Mouse (Mus musculus) lung, postnatal 10 days (tissue): ENCODE results near the gene Serinc1.
A peak's percentile ranks its signal among the peaks of the same experiment; 100 is the strongest.
"Not testable (repeated sequence)": the region's sequence is repeated elsewhere in the genome, so short reads cannot be mapped to it uniquely, and the experiment has no call there.

Experiments
- DNase-seq: peaks from one replicate; pipeline ENCODE4 v3.0.0; 2021

Gene Serinc1

DNA sequence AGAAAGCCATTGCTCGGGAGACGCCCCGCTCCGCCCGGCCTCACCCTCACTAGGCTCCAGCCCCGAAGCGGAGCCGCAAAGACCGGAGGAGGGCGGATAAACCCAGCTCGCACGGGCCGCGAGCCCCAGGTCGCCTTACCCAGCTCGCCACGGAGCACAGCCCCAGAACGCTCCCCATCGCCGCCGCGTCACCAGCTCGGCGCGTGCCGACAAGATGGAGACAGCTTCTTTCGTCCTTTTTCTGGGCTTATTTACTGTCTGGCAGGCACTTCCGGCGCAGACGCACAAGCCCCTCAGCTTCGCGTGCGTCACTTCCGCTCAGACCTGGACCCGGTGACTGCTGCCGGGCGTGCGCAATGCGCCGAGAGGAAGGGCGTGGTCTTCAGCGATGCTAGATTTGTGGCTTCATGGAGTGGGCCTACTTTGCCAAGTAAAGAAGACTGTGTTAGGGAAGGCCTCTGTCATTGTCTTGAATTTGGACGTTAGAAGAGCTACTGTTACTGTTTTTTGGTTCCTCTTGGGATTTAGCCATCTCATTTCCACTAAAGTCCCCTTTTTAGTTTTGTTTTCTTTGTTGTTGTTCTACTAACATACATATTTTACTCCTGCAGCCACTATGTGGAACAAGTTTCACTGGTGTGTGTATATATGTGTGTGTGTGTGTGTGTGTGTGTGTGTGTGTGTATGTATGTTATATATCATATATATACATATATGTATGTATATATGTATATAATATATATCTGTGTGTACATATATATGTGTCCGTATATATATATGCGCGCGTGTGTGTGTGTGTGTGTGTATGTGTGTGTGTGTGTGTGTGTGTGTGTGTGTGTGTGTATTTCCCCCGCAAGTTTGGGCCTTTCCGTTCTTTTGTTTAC, at the start of gene Serinc1:
Gene Serinc1, minus strand, starts transcription at position 313 of the 884 bp plus-strand sequence.
- peak; percentile 97 for DNase-seq

GRCm38 (mm10) chr10:57576721-57577120, 44.4 kb upstream of the Serinc1 start:
- DNase-seq, result no peak

DNA sequence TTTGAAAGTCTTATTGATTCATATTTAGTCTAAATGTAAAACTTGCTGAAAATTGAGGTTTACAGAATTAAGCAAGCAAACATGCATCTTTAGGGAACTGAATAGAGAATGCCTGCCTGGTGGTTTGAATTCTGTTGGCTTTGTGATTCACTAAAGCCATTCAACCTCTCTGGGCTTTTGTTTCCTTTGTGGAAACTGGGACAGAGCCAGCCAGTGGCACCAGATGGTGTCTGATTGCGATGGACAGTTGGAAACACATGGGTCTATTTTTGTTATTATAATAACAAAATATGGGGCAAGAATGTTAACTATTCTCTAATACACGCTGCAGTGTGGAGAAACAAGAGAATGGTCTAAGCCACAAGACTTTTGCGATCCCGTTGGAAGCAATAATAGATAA, 39.8 kb upstream of the Serinc1 start:
- DNase-seq, result peak; percentile 8

- peak; percentile 70 for DNase-seq
Measured at GRCm38 (mm10) chr10:57571211-57571730, 38.9 kb upstream of the Serinc1 start.

DNA sequence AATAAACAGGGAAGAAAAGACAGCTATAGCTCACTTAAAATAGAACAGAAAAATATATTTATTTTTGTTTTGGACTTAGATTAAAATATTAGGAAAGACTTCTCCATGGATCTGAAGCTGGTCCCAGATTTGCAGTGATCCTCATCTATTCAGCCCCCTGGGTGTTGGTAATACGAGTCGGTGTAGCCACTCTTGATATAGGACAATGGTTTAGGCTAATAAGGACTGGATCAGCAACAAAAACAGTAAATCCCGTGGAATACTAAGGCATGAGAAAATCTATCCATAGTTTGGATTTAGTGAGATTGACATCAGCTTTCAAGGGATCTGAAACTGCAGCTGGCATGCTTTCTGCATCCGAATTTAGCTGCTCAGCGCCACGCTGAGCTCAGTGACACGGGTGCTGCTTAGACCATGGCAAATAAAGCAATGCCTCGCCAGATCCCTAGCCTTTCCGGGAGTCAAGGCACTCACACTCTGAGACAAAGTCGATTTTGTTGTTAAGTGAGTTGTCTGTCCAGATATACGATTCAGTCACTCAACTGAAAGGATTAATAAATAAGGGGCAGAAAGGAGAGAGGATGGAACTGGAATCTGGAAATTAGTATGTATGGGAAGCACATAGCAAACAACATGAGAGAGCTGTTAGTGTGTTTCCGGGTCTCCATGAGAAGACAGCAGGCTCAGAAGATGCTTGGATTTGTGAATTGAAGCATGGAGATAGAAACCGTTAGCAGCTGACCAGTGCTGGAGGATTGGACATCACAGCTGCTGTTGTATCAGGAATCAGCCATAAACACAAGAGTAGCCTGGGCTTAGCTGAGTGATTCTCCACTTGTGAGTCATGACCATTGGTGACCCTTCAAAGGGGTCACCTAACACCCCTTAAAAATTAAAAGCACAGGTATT, 36.9 kb upstream of the Serinc1 start:
- DNase-seq, result no peak

DNA sequence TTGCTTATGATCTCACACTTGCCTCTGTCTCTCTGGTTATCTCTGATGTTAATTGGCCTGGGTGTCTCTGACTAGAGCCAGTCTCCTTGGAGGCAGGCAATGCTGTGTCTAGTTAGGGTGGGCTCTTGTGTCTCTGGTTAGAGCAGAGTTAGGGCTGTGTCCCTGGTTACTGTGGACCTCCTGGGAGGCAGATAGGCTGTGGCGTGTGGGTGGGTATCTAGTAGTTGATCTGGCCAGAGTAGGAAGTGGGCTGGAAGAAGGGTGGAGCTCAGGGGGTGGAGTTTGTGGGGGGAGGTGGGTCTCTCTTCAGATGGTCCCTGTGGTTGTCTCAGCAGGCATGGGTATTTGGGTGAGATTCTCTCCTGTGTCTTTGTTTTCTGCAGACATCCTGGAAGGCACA, 33.9 kb upstream of the Serinc1 start:
- DNase-seq, result no peak

DNA sequence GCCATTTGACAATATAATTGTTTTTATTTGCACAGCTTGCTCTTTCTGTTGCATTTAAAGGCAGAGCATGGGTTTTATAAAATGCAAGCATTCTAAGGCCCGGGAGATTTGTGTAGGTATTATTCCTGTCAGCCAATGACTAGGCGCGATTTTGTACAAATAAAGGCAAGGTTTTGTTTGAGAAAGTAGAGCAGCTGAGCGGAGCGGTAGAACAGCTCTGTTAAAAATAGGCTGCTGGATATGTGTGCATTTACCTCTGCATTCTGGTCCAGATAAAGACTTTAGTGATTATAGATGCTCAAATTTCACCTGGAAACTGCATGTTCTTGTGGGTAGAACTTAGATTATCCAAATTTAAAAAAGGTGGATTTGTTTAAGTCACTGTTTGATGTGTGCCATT, 25.3 kb upstream of the Serinc1 start:
- DNase-seq, result no peak

GRCm38 (mm10) chr10:57553719-57554118, 21.4 kb upstream of the Serinc1 start:
- no peak for DNase-seq

GRCm38 (mm10) chr10:57549631-57550030, 17.3 kb upstream of the Serinc1 start:
- DNase-seq, result no peak

GRCm38 (mm10) chr10:57543890-57544289, 11.6 kb upstream of the Serinc1 start:
- DNase-seq, result not testable (repeated sequence)

GRCm38 (mm10) chr10:57531616-57532217, 613 bp downstream of the Serinc1 start:
- no peak for DNase-seq

DNA sequence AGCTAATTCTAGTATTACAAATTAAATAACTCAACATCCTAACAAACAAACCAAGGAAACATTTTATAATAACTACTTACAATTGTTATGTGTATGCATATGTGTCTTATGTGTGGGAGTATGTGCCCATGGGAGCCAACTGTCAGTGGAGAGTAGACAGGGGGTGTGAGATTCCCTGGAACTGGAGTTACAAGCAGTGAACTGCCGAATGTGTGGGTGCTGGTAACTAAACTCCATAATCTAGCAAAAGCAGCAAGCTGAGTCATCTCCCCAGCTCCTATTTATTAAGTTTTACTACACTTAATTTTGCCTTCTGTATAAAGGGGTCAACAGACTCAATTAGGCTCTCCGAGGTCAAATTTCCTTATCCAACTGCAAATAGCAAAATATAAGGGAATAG, 1.3 kb downstream of the Serinc1 start:
- no peak for DNase-seq

GRCm38 (mm10) chr10:57526469-57526868, 5.9 kb downstream of the Serinc1 start:
- DNase-seq, result no peak

DNA sequence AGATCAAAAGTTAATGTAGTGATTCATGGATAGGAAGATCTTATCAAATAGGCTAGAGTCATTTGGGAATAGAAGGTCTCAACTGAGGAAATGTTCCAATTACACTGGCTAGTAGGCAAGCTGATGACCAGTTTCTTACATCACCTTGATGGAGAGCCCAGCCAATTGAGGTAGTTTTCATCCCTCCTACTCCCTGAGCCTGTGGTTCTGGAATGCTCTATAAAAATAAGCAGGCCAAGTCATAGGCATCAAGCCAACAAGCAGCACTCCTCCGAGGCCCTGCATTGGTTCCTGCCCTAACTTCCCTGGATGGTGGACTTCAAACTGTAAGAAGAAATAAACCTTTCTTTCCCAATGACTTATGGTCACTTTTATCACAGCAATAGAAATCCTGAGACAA, 17.1 kb downstream of the Serinc1 start:
- no peak for DNase-seq

DNA sequence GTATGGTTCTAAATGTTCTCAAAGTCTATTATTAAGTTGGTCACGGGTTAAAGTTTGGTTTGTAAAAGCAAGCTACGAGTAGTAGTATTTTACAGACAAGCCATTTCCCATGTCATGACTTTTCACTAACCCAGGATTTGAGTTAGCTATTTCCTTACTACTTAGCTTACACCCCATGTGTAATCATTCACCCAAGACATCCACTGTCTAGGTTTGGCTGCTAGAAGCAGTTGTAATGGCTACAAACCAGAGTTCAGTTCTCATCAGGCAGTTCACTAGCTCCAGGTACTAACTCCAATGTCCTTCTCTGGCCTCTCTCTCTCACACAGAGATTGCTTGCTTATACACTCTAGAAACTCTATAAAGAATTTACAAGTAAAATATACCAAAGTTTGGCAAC, 17.7 kb downstream of the Serinc1 start:
- no peak for DNase-seq

GRCm38 (mm10) chr10:57499414-57500156, 32.7 kb downstream of the Serinc1 start:
- no peak for DNase-seq

- no peak for DNase-seq
Measured at GRCm38 (mm10) chr10:57492050-57492449, 40.3 kb downstream of the Serinc1 start.

GRCm38 (mm10) chr10:57488591-57488990, 43.7 kb downstream of the Serinc1 start:
- DNase-seq, result no peak

DNA sequence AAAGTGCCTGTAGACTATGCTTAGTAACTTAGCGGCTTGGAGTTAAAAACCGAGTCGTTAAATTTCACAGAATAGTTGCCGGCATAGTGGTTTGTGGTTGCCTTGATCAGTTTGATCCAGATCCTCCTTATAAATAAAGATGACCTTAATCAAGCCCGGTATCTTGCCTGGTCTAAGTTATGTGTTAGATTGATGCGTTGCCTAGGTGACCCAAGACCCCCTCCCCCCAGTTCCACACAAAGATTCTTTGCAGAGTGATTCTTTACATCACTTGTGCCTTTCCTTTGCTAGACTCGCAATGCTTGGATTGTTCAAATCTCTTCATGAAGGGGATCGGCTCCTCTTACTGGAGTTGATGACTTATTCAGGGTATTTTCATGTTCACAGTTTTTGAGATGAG, 45.1 kb downstream of the Serinc1 start:
- DNase-seq, result no peak

DNA sequence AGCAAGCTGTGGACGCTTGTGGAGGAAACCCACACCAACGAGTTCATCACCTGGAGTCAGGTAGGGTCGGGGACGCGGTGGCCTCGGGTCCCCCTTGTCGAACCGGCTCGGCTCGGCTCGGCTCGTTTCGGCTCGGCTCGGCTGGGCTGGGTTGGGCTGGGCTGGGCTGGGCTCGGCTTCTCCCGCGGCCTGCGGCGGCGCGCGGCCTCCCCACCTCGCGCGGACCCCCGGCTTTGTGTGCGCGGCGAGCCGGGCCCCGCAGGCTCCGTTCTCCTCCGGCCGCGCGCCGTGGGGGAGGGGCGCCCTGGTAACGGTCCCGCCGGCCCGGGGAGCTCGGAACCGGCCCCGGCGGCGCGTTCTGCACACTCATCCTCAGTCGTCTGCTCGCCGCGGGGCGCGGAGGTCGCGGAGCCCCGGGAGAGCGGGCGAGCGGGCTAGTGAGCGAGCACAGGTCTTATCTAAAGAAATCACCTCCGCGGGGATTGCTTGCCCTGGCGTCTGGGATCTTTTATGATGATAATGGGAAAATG, 45.7 kb downstream of the Serinc1 start:
- DNase-seq, result peak; percentile 86

- peak; percentile 97 for DNase-seq
Measured at GRCm38 (mm10) chr10:57485908-57486541, 46.3 kb downstream of the Serinc1 start, which contains the start of gene Hsf2. Hsf2 (plus strand) TSS chr10:57486385.
